Comparison of ENCODE assay signal across 14 mouse cellular contexts in the genomic region with DNA sequence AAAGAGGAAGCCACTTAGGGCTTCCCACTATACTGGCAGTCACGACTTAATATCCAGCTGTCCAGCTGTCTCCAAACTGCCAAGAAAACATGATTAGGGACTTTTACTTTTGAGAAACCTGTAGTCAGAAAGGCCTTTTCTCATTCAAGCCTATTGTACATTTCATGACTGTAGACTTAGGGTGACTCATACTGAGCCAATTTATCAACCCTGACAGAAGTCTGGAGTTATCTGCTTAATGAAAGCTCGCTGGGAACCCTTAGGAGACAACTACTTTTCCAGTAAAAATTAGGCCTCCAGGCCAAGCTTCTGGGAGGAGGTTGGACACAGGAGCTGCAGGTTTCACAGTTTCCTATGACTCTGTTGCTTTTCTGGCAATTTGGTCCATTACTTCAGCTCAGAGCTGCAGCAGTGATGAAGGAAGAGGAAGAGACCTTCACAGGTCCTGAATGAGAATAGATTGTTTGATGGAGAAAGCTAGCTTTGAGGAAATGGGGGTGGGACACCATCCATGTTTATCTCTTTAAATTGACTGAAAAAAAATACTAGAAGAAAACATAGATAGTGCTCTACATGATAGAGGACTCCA.
DNase-seq lines count a peak whose midpoint lies in the region; ATAC-seq and TF ChIP-seq lines count a peak whose summit lies in the region.
"Had no signal": no experiment of that assay in that cellular context is flagged by ENCODE, and none has a peak within 500 bp of the region (broad histone marks: within the 10 kb centered on the region; RNA-seq: fewer than 3 reads in every experiment).

No protein-coding gene starts in this region.

- no peak for TF ChIP-seq EP300 in stomach, postnatal 0 days (optimal IDR thresholded peaks at IDR 0.05)

- no peak for TF ChIP-seq CTCF in stomach, postnatal 0 days (IDR thresholded peaks at IDR 0.05; ENCODE audit: low read depth)

- 41% methylated on average over 2 of the region's 2 CpGs for WGBS in heart, embryonic 12.5 days
- WGBS in heart, embryonic 10.5 days: 41% methylated on average over 2 of the region's 2 CpGs
- 26% methylated on average over 2 of the region's 2 CpGs for WGBS in stomach, embryonic 15.5 days
- WGBS in stomach, postnatal 0 days: 19% methylated on average over 2 of the region's 2 CpGs
- 72% methylated on average over 2 of the region's 2 CpGs for WGBS in hindbrain, embryonic 10.5 days

- DNase-seq in heart, embryonic 10.5 days (ENCODE audit: low spot score): no peak
- no peak for DNase-seq in stomach, postnatal 0 days (ENCODE audit: low spot score)
- peak; percentile 47 for DNase-seq in fibroblast of lung, adult 2 months (ENCODE audit: low read depth)
- no peak for DNase-seq in liver
- DNase-seq in hindbrain, embryonic 10.5 days (ENCODE audit: low spot score): no peak
- DNase-seq: cerebellum, adult 9-10 months; gastrocnemius, postnatal 10 days; heart, adult 18-20 months; heart, postnatal 14 days; kidney, adult 8-10 months; right cerebral cortex, adult 18-20 months; thymus, postnatal 25 days had no signal

- no peak overlapping the region for H3K4me3 ChIP-seq in heart, embryonic 12.5 days
- no peak overlapping the region for H3K4me3 ChIP-seq in heart, embryonic 10.5 days
- H3K4me3 ChIP-seq in stomach, embryonic 15.5 days (replicated peaks): no peak overlapping the region
- no peak overlapping the region for H3K4me3 ChIP-seq in stomach, postnatal 0 days (ENCODE audit: low read depth, low read length)
- no peak overlapping the region for H3K4me3 ChIP-seq in hindbrain, embryonic 10.5 days

- no peaks in the 10 kb centered on the region for H3K36me3 ChIP-seq in heart, embryonic 12.5 days
- H3K36me3 ChIP-seq in heart, embryonic 10.5 days: no peaks in the 10 kb centered on the region
- H3K36me3 ChIP-seq in stomach, embryonic 15.5 days: no peaks in the 10 kb centered on the region
- H3K36me3 ChIP-seq in stomach, postnatal 0 days (ENCODE audit: control insufficient read depth, insufficient read depth, low read length): no peaks in the 10 kb centered on the region
- H3K36me3 ChIP-seq in hindbrain, embryonic 10.5 days: no peaks in the 10 kb centered on the region

- H3K27ac ChIP-seq in heart, embryonic 12.5 days (ENCODE audit: poor library complexity, severe bottlenecking): 0 out of 2 replicates have a peak overlapping the region, but pooled peaks have one; percentile 3
- H3K27ac ChIP-seq in heart, embryonic 10.5 days: no peak overlapping the region
- 0 out of 2 replicates have a peak overlapping the region, but pooled peaks have one; percentile 33 for H3K27ac ChIP-seq in stomach, embryonic 15.5 days
- no peak overlapping the region for H3K27ac ChIP-seq in stomach, postnatal 0 days (replicated peaks)
- no peak overlapping the region for H3K27ac ChIP-seq in hindbrain, embryonic 10.5 days

- no peaks in the 10 kb centered on the region for H3K27me3 ChIP-seq in heart, embryonic 12.5 days (replicated peaks)
- H3K27me3 ChIP-seq in heart, embryonic 10.5 days (ENCODE audit: insufficient read depth, poor library complexity, severe bottlenecking): no peaks in the 10 kb centered on the region
- no peaks in the 10 kb centered on the region for H3K27me3 ChIP-seq in stomach, embryonic 15.5 days (replicated peaks)
- H3K27me3 ChIP-seq in stomach, postnatal 0 days (ENCODE audit: control insufficient read depth, insufficient read depth, low read length): no peaks in the 10 kb centered on the region
- no peaks in the 10 kb centered on the region for H3K27me3 ChIP-seq in hindbrain, embryonic 10.5 days (ENCODE audit: insufficient read depth, poor library complexity, severe bottlenecking)

- H3K4me2 ChIP-seq in heart, embryonic 12.5 days: no peak overlapping the region
- H3K4me2 ChIP-seq in stomach, embryonic 15.5 days: no peak overlapping the region
- no peak overlapping the region for H3K4me2 ChIP-seq in stomach, postnatal 0 days (replicated peaks; ENCODE audit: low read depth)

- peaks cover 16% of the 10 kb centered on the region for H3K4me1 ChIP-seq in heart, embryonic 12.5 days (replicated peaks)
- H3K4me1 ChIP-seq in heart, embryonic 10.5 days: peaks cover 11% of the 10 kb centered on the region
- no peaks in the 10 kb centered on the region for H3K4me1 ChIP-seq in stomach, embryonic 15.5 days
- H3K4me1 ChIP-seq in stomach, postnatal 0 days (replicated peaks; ENCODE audit: control insufficient read depth, insufficient read depth): no peaks in the 10 kb centered on the region
- no peaks in the 10 kb centered on the region for H3K4me1 ChIP-seq in hindbrain, embryonic 10.5 days (replicated peaks)

- no peak for ATAC-seq in heart, embryonic 12.5 days (ENCODE audit: insufficient number of reproducible peaks, low FRiP score)
- ATAC-seq in stomach, embryonic 15.5 days (ENCODE audit: insufficient read depth, low FRiP score, low read depth): no peak
- ATAC-seq in stomach, postnatal 0 days (ENCODE audit: low FRiP score, low TSS enrichment): no peak

- no peaks in the 10 kb centered on the region for H3K9me3 ChIP-seq in heart, embryonic 12.5 days (replicated peaks)
- no peaks in the 10 kb centered on the region for H3K9me3 ChIP-seq in heart, embryonic 10.5 days
- no peaks in the 10 kb centered on the region for H3K9me3 ChIP-seq in stomach, embryonic 15.5 days
- H3K9me3 ChIP-seq in stomach, postnatal 0 days (ENCODE audit: control insufficient read depth, low read length): no peaks in the 10 kb centered on the region
- H3K9me3 ChIP-seq in hindbrain, embryonic 10.5 days: no peaks in the 10 kb centered on the region

- no peak overlapping the region for H3K9ac ChIP-seq in heart, embryonic 12.5 days
- H3K9ac ChIP-seq in stomach, embryonic 15.5 days: no peak overlapping the region
- H3K9ac ChIP-seq in stomach, postnatal 0 days (ENCODE audit: low read length): no peak overlapping the region

Comparison
In these comparisons a context has a peak if more than half of its experiments do, and no peak if none do; other contexts are left out.
1. H3K27ac ChIP-seq: peak in heart, embryonic 12.5 days (single experiment) and stomach, embryonic 15.5 days (single experiment); none in heart, embryonic 10.5 days (single experiment), stomach, postnatal 0 days (single experiment) and hindbrain, embryonic 10.5 days (single experiment).